Mouse (Mus musculus) ES-E14 (cell line): Measurements from ENCODE around the gene Iqschfp.

Experiments
- CHD2 ChIP-seq: IDR thresholded peaks from 2 replicates; pipeline ENCODE4 v1.6.1; 2014; ENCODE audit warnings: mild to moderate bottlenecking, low read depth, low read length, inconsistent platforms
- MAFK ChIP-seq: IDR thresholded peaks from 2 replicates; pipeline ENCODE4 v1.6.1; 2014; ENCODE audit warnings: mild to moderate bottlenecking, low read depth, low read length, inconsistent platforms; ENCODE audit not compliant: insufficient read depth
- ZNF384 ChIP-seq: IDR thresholded peaks from 2 replicates; pipeline ENCODE4 v1.6.1; 2012; ENCODE audit warnings: low read depth, low read length, inconsistent platforms

GRCm38 (mm10) chr3:68510872-68511271, 618.8 kb downstream of the Iqschfp start:
- TF ChIP-seq ZNF384 = no peak
- TF ChIP-seq CHD2 = no peak
- TF ChIP-seq MAFK = no peak
